Mouse (Mus musculus) forebrain, embryonic 11.5 days (tissue): ENCODE measurements around the gene St5. TPM values are rescaled to one million over a fixed set of nuclear protein-coding genes. Genes with fewer than 3 reads are reported as not detected.

Experiments
- ATAC-seq: fragments of 200-750 bp; cut with Nextera tagmentation; replicated peaks from 2 replicates; pipeline ENCODE4 v1.8.0; 2017; ENCODE audit warnings: moderate TSS enrichment; ENCODE audit not compliant: low FRiP score
- DNase-seq: peaks from one replicate; pipeline ENCODE4 v3.0.0-alpha.2; 2017; ENCODE audit warnings: low spot score
- H3K27ac ChIP-seq: fragments of 300-500 bp; sonication (generic); 2 replicates; pipeline ENCODE4 v1.5.1; 2014; ENCODE audit warnings: low read depth, low read length
- H3K27me3 ChIP-seq: fragments of 300-500 bp; sonication (generic); 2 replicates; pipeline ENCODE4 v1.6.1; 2014; ENCODE audit warnings: mild to moderate bottlenecking, low read length, mixed read lengths; ENCODE audit not compliant: control insufficient read depth, insufficient read depth
- H3K36me3 ChIP-seq: fragments of 300-500 bp; sonication (generic); 2 replicates; pipeline ENCODE4 v1.6.1; 2014; ENCODE audit warnings: mild to moderate bottlenecking, low read length, moderate library complexity, mixed read lengths; ENCODE audit not compliant: control insufficient read depth, insufficient read depth
- H3K4me1 ChIP-seq: fragments of 300-500 bp; sonication (generic); replicated peaks from 2 replicates; pipeline ENCODE4 v1.6.1; 2014; ENCODE audit warnings: low read length, mixed read lengths; ENCODE audit not compliant: control insufficient read depth, insufficient read depth
- H3K4me2 ChIP-seq: fragments of 300-500 bp; sonication (generic); 2 replicates; pipeline ENCODE4 v1.6.1; 2014; ENCODE audit warnings: low read depth, mild to moderate bottlenecking, low read length, moderate library complexity, mixed read lengths; ENCODE audit not compliant: severe bottlenecking
- H3K4me3 ChIP-seq: fragments of 300-500 bp; sonication (generic); 2 replicates; pipeline ENCODE4 v1.5.1; 2014; ENCODE audit warnings: low read depth, low read length
- H3K9ac ChIP-seq: fragments of 300-500 bp; sonication (generic); 2 replicates; pipeline ENCODE4 v1.6.1; 2014; ENCODE audit warnings: low read length
- H3K9me3 ChIP-seq: fragments of 300-500 bp; sonication (generic); 2 replicates; pipeline ENCODE4 v1.6.1; 2016; ENCODE audit warnings: low read length, mixed read lengths; ENCODE audit not compliant: control insufficient read depth
- WGBS: fragments of 180-500 bp; shearing (Covaris S2); extraction: QIAGEN DNeasy Blood & Tissue Kit; methylation state at CpG from one replicate; pipeline ENCODE4 v1.1.7; 2014; 5-methylcytosine and 5-hydroxymethylcytosine counted together
- polyA plus RNA-seq: library from polyadenylated mRNA; unstranded; fragments of >200 nt; fragmentation: Nextera tagmentation; extraction: Ambion mirVana; gene quantifications from 2 replicates; pipeline ENCODE4 v1.2.1, GENCODE M21; 2014

Gene St5
- polyA plus RNA-seq, 1 experiment from 2014 or later, result 32.8 TPM

GRCm38 (mm10) chr7:109531501-109531900, 171.9 kb downstream of the St5 start:
- Histone ChIP-seq H3K9me3 (no peaks in the 10 kb centered on the region), H3K4me3 (no peak overlapping the region), H3K27me3 (no peaks in the 10 kb centered on the region), H3K36me3 (no peaks in the 10 kb centered on the region), H3K4me1 (no peaks in the 10 kb centered on the region), H3K9ac (no peak overlapping the region), H3K27ac (no peak overlapping the region), H3K4me2 (no peak overlapping the region)
- DNase-seq (no peak), ATAC-seq (no peak)
- 81% methylated on average over 5 of the region's 5 CpGs for WGBS

- Histone ChIP-seq H3K9ac (no peak overlapping the region), H3K4me2 (no peak overlapping the region), H3K36me3 (no peaks in the 10 kb centered on the region), H3K27me3 (no peaks in the 10 kb centered on the region), H3K4me1 (no peaks in the 10 kb centered on the region), H3K9me3 (no peaks in the 10 kb centered on the region), H3K4me3 (no peak overlapping the region), H3K27ac (no peak overlapping the region)
- DNase-seq, result no peak
- 82% methylated on average over 2 of the region's 2 CpGs for WGBS
- ATAC-seq, result no peak
These were observed 173.7 kb downstream of the St5 start for GRCm38 (mm10) chr7:109529741-109530140.

GRCm38 (mm10) chr7:109528356-109528755, 175.0 kb downstream of the St5 start:
- Histone ChIP-seq H3K27me3 (no peaks in the 10 kb centered on the region), H3K9me3 (no peaks in the 10 kb centered on the region), H3K4me3 (no peak overlapping the region), H3K4me2 (no peak overlapping the region), H3K36me3 (peaks cover 1% of the 10 kb centered on the region; the same call in 1 of the 2 replicates), H3K27ac (no peak overlapping the region), H3K9ac (no peak overlapping the region), H3K4me1 (no peaks in the 10 kb centered on the region)
- WGBS, result 20% methylated on average over 3 of the region's 3 CpGs
- DNase-seq, result peak; percentile 76
- ATAC-seq, result peak; percentile 81

- WGBS, result 88% methylated on average over 3 of the region's 3 CpGs
- Histone ChIP-seq H3K9me3 (no peaks in the 10 kb centered on the region), H3K4me3 (no peak overlapping the region), H3K27me3 (no peaks in the 10 kb centered on the region), H3K9ac (no peak overlapping the region), H3K27ac (no peak overlapping the region), H3K4me2 (no peak overlapping the region), H3K36me3 (peaks cover 3% of the 10 kb centered on the region; the same call in 1 of the 2 replicates), H3K4me1 (no peaks in the 10 kb centered on the region)
- DNase-seq (no peak), ATAC-seq (no peak)
These were observed 175.9 kb downstream of the St5 start for GRCm38 (mm10) chr7:109527536-109527935.

GRCm38 (mm10) chr7:109525740-109526663, 177.4 kb downstream of the St5 start:
- 84% methylated on average over 16 of the region's 16 CpGs for WGBS
- ATAC-seq (no peak), DNase-seq (no peak)
- no peaks in the 10 kb centered on the region for H3K27me3 ChIP-seq
- no peak overlapping the region for H3K9ac ChIP-seq
- H3K4me3 ChIP-seq, result no peak overlapping the region
- H3K9me3 ChIP-seq, result no peaks in the 10 kb centered on the region
- H3K36me3 ChIP-seq, result peaks cover 6% of the 10 kb centered on the region; the same call in 1 of the 2 replicates
- no peak overlapping the region for H3K27ac ChIP-seq
- H3K4me1 ChIP-seq, result no peaks in the 10 kb centered on the region
- H3K4me2 ChIP-seq, result no peak overlapping the region

- ATAC-seq (no peak), DNase-seq (no peak)
- no peak overlapping the region for H3K27ac ChIP-seq
- H3K9me3 ChIP-seq, result no peaks in the 10 kb centered on the region
- H3K36me3 ChIP-seq, result peaks cover 6% of the 10 kb centered on the region; the same call in 1 of the 2 replicates
- 85% methylated on average over 3 of the region's 3 CpGs for WGBS
- no peak overlapping the region for H3K4me3 ChIP-seq
- peaks cover 4% of the 10 kb centered on the region; the same call in 1 of the 2 replicates for H3K4me1 ChIP-seq
- no peak overlapping the region for H3K9ac ChIP-seq
- no peaks in the 10 kb centered on the region for H3K27me3 ChIP-seq
- H3K4me2 ChIP-seq, result no peak overlapping the region
These were observed 178.6 kb downstream of the St5 start for GRCm38 (mm10) chr7:109524763-109525162.

- H3K27ac ChIP-seq, result 0 out of 2 replicates have a peak overlapping the region, but pooled peaks have one; percentile 18
- no peak overlapping the region for H3K4me2 ChIP-seq
- no peaks in the 10 kb centered on the region for H3K9me3 ChIP-seq
- peaks cover 4% of the 10 kb centered on the region; the same call in 1 of the 2 replicates for H3K4me1 ChIP-seq
- no peak overlapping the region for H3K4me3 ChIP-seq
- H3K27me3 ChIP-seq, result no peaks in the 10 kb centered on the region
- peaks cover 6% of the 10 kb centered on the region; the same call in 1 of the 2 replicates for H3K36me3 ChIP-seq
- no peak overlapping the region for H3K9ac ChIP-seq
- no peak for ATAC-seq
- DNase-seq, result no peak
These were observed 179.0 kb downstream of the St5 start for GRCm38 (mm10) chr7:109524442-109524744.

- WGBS, result 68% methylated on average over 6 of the region's 6 CpGs
- no peaks in the 10 kb centered on the region for H3K27me3 ChIP-seq
- H3K27ac ChIP-seq, result peak overlapping the region; percentile 18; the same call in 1 of the 2 replicates
- H3K4me2 ChIP-seq, result no peak overlapping the region
- peaks cover 6% of the 10 kb centered on the region; the same call in 1 of the 2 replicates for H3K36me3 ChIP-seq
- no peak overlapping the region for H3K4me3 ChIP-seq
- H3K9ac ChIP-seq, result no peak overlapping the region
- H3K9me3 ChIP-seq, result no peaks in the 10 kb centered on the region
- peaks cover 4% of the 10 kb centered on the region; the same call in 1 of the 2 replicates for H3K4me1 ChIP-seq
- DNase-seq (no peak), ATAC-seq (no peak)
These were observed 179.5 kb downstream of the St5 start for GRCm38 (mm10) chr7:109523741-109524441.
